Mouse (Mus musculus) cerebellum, postnatal 10 days (tissue): ENCODE measurements around the gene Otx1.

Experiments
- DNase-seq, 2 experiments: peaks; one replicate each; pipeline ENCODE4 v3.0.0; 2021; ENCODE audit warnings: mixed read lengths in 2 of 2

Gene Otx1

GRCm38 (mm10) chr11:21999396-22000315 is 3.0 kb downstream of the Otx1 start:
- peak; percentile 29 to 45 for DNase-seq

- DNase-seq, result peak; percentile 42 to 44
These were observed 4.3 kb downstream of the Otx1 start for GRCm38 (mm10) chr11:21998141-21999047.

GRCm38 (mm10) chr11:21997561-21998140 is 5.0 kb downstream of the Otx1 start:
- peak; percentile 16 to 34 for DNase-seq

GRCm38 (mm10) chr11:21996661-21997560 is 5.8 kb downstream of the Otx1 start:
- peak; percentile 86 to 90 for DNase-seq

GRCm38 (mm10) chr11:21996325-21996647 is 6.4 kb downstream of the Otx1 start:
- DNase-seq, result no peak

- peak; percentile 52 to 56 for DNase-seq
These were observed 7.0 kb downstream of the Otx1 start for GRCm38 (mm10) chr11:21995534-21996324.

GRCm38 (mm10) chr11:21994377-21995370 is 8.0 kb downstream of the Otx1 start:
- DNase-seq, result peak; percentile 60 to 62

- peak; percentile 57 to 72 for DNase-seq
These were observed 8.9 kb downstream of the Otx1 start for GRCm38 (mm10) chr11:21993597-21994376.

GRCm38 (mm10) chr11:21992761-21993596 is 9.7 kb downstream of the Otx1 start:
- peak; percentile 41 to 54 for DNase-seq

- no peak for DNase-seq
These were observed 14.2 kb downstream of the Otx1 start for GRCm38 (mm10) chr11:21988398-21988946.

GRCm38 (mm10) chr11:21985118-21985517 is 17.6 kb downstream of the Otx1 start:
- DNase-seq, result no peak

GRCm38 (mm10) chr11:21974005-21974531 is 28.6 kb downstream of the Otx1 start:
- DNase-seq, result peak in 1 of 2 experiments; percentile 10

GRCm38 (mm10) chr11:21973597-21973996 is 29.1 kb downstream of the Otx1 start:
- DNase-seq, result no peak

GRCm38 (mm10) chr11:21968922-21969321 is 33.8 kb downstream of the Otx1 start:
- no peak for DNase-seq

- no peak for DNase-seq
These were observed 47.5 kb downstream of the Otx1 start for GRCm38 (mm10) chr11:21955167-21955566.

GRCm38 (mm10) chr11:21951657-21952237 is 51.0 kb downstream of the Otx1 start:
- no peak for DNase-seq

- no peak for DNase-seq
These were observed 52.6 kb downstream of the Otx1 start for GRCm38 (mm10) chr11:21950094-21950493.
